Mouse (Mus musculus) ES-Bruce4 (cell line): ENCODE measurements around the gene Plekhm1.

ENCODE experiments used
- CTCF ChIP-seq: IDR thresholded peaks from one replicate; pipeline ENCODE4 v1.8.1; 2011; ENCODE audit warnings: low read depth, low read length
- EP300 ChIP-seq: IDR thresholded peaks from 2 replicates; pipeline ENCODE4 v1.6.1; 2011; ENCODE audit warnings: low read depth, low read length; ENCODE audit not compliant: insufficient read depth
- POLR2A ChIP-seq: IDR thresholded peaks from one replicate; pipeline ENCODE4 v1.8.1; 2011; ENCODE audit warnings: low read length; ENCODE audit not compliant: insufficient read depth

DNA sequence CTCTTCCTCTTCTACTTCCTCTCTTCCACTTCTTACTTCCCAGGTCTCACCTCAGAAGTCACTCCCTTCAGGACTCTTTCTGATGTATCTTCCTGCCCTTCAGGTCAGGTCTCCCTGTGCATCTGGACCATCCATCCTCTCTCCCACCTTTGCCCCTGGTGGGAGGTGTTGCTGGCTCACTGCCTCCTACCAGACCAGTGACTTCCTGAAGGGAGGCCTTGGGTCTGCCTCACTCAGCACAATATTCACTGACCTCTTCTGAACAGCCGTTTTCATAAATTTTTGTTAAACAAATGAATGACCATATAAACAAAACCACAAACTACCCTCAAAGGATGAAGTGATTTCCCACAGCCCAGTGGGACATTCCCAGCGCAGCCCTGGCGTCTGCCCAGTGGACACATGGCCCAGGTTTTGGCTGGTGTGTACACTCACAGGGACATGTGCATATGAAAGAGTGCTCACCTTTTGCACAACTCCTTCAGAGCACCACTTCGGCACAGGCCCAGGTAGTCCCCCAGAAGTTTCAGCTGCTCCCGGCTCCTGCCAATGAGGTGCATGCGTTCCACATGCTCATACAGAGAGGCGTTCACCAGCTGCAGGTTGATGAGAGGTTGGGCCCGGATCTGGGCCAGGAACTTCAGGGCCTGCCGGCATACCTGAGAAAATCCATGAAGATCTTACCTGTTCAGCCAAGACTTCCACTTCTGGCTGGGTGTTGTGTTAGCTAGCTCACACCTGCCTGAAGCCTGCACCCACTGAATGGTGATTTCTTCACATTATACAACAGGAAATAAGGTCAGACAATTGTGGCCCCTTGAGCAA is 41.9 kb downstream of the Plekhm1 start:
- TF ChIP-seq POLR2A: no peak
- TF ChIP-seq CTCF: no peak
- no peak for TF ChIP-seq EP300
